Mouse (Mus musculus): Measurements from ENCODE around the gene Kras. TPM values are rescaled to one million over a fixed set of nuclear protein-coding genes. Genes with fewer than 3 reads are reported as not detected.

Kras gene
- total and polyA plus RNA-seq, 3 experiments: 5.9 to 32.8 (median 18.8) TPM

DNA sequence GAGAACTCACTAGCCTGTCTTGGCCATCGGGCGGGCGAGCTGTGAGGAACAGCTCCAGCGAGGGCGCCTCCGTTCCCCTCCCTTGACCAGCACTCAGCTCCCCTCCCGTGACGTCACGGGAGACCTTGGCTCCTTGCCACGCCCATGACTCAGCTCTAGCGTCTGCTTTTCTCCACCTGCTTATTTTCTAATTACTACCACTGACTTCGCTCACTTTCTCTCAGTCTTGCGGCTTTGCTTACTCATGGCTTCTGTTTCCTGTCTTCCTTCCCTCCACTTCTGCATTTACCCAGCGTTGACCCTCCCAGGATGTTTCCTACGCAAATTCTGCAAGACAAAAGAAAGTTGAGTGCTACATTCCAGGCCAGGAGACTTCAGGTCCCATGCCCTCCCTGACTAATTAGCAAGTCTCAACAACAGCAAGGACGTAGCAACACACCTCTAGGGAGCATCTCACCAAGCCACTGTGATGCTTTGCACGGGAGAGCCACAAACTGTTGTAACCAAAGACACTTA lies 26.3 kb upstream of the Kras start:
- no peak for TF ChIP-seq ZNF384 (IDR thresholded peaks at IDR 0.05; ENCODE audit: low read depth, low read length)
- TF ChIP-seq ETS1 (conservative IDR thresholded peaks at IDR 0.05; ENCODE audit: low read depth, low read length): peak; percentile 96
- no peak for TF ChIP-seq KAT2A (IDR thresholded peaks at IDR 0.05; ENCODE audit: insufficient replicate concordance, low read length)
- TF ChIP-seq USF1 (IDR thresholded peaks at IDR 0.05; ENCODE audit: low read depth, low read length): no peak
- TF ChIP-seq BHLHE40 (IDR thresholded peaks at IDR 0.05; ENCODE audit: low read depth, low read length): peak; percentile 81
- TF ChIP-seq JUN (IDR thresholded peaks at IDR 0.05; ENCODE audit: insufficient read depth, low read depth, low read length): peak; percentile 44
- TF ChIP-seq TBP (conservative IDR thresholded peaks at IDR 0.05; ENCODE audit: low read depth, low read length): 0 out of 2 replicates have a peak, but pooled peaks have one; percentile 35
- TF ChIP-seq ELF1 (IDR thresholded peaks at IDR 0.05; ENCODE audit: low read depth, low read length): no peak
- TF ChIP-seq ZC3H11A (IDR thresholded peaks at IDR 0.05; ENCODE audit: low read depth, low read length): no peak
- TF ChIP-seq MEF2A (IDR thresholded peaks at IDR 0.05; ENCODE audit: borderline replicate concordance, low read depth, low read length): peak; percentile 83; the same call in 1 of the 2 replicates
- no peak for TF ChIP-seq NRF1 (IDR thresholded peaks at IDR 0.05; ENCODE audit: low read depth, low read length)
- TF ChIP-seq IRF4 (IDR thresholded peaks at IDR 0.05; ENCODE audit: low read depth, low read length): peak; percentile 69; the same call in 1 of the 2 replicates
- 0 out of 2 replicates have a peak, but pooled peaks have one; percentile 3 for TF ChIP-seq MAZ (IDR thresholded peaks at IDR 0.05; ENCODE audit: low read depth, low read length)
- 0 out of 2 replicates have a peak, but pooled peaks have one; percentile 15 for TF ChIP-seq NELFE (IDR thresholded peaks at IDR 0.05; ENCODE audit: low read depth, low read length)
- TF ChIP-seq PAX5 (IDR thresholded peaks at IDR 0.05; ENCODE audit: low read length): no peak
- no peak for TF ChIP-seq POLR2A (IDR thresholded peaks at IDR 0.05; ENCODE audit: low read depth, low read length)
- no peak for TF ChIP-seq SMC3 (IDR thresholded peaks at IDR 0.05; ENCODE audit: low read depth, low read length)
- TF ChIP-seq TCF12 (IDR thresholded peaks at IDR 0.05; ENCODE audit: low read depth, low read length): peak; percentile 84
- TF ChIP-seq CHD1 (IDR thresholded peaks at IDR 0.05; ENCODE audit: low read depth, low read length): no peak
- peak; percentile 90 for TF ChIP-seq MAFK (IDR thresholded peaks at IDR 0.05; ENCODE audit: insufficient replicate concordance, low read length)
- TF ChIP-seq EP300 (IDR thresholded peaks at IDR 0.05; ENCODE audit: low read length): peak; percentile 73
- no peaks in the 10 kb centered on the region for H3K9me3 ChIP-seq (replicated peaks; ENCODE audit: low read length)
- peaks cover 6 to 44% of the 10 kb centered on the region in 2 experiments; a peak in 3 of 4 replicates for H3K4me1 ChIP-seq (ENCODE audit: control insufficient read depth in 1 of 2, insufficient read depth in 2 of 2)
- DNase-seq (ENCODE audit: extremely low read depth): peak; percentile 95
- no peaks in the 10 kb centered on the region for H3K36me3 ChIP-seq (replicated peaks in 1 of 2; ENCODE audit: control insufficient read depth in 1 of 2, insufficient read depth in 1 of 2, low read length in 1 of 2)
- peak overlapping the region; percentile 80 for H3K4me2 ChIP-seq (ENCODE audit: insufficient read depth, low read depth, poor library complexity, severe bottlenecking)
- H3K79me2 ChIP-seq (replicated peaks; ENCODE audit: control insufficient read depth, extremely low read depth, insufficient read depth, poor library complexity, severe bottlenecking): no peaks in the 10 kb centered on the region
- dilution Hi-C loops (cut with MboI; ENCODE audit: extremely low pct_ligation_motif_present, extremely low pct_unique_long_range_greater_than_20kb, low sequenced_read_pairs) (no loop called here), in situ Hi-C loops (cut with MboI; ENCODE audit: low pct_ligation_motif_present, low pct_unique_long_range_greater_than_20kb, low sequenced_read_pairs) (no loop called here)
- no peak overlapping the region for H3K9ac ChIP-seq (ENCODE audit: insufficient read depth, low read depth)
- H3K27ac ChIP-seq (ENCODE audit: insufficient read depth, low read depth): peak overlapping the region; percentile 25
- H3K27me3 ChIP-seq (replicated peaks): peaks cover 2% of the 10 kb centered on the region
- peak overlapping the region in 1 of 3 experiments; percentile 14 for H3K4me3 ChIP-seq (replicated peaks in 1 of 3; ENCODE audit: low read depth in 2 of 3, low read length in 2 of 3, poor library complexity in 1 of 3)

Measured in CH12.LX (cell line).